Mouse (Mus musculus) embryonic facial prominence, embryonic 14.5 days (tissue): ENCODE measurements at regions not wholly inside any gene's neighbourhood (a gene's known extent, or its start where the extent isn't known, plus 50 kb on each side); places are given as distances from the start of the nearest gene placed in this dataset.
"Not testable (repeated sequence)": the region's sequence is repeated elsewhere in the genome, so short reads cannot be mapped to it uniquely, and the experiment has no call there.

ENCODE experiments used
- ATAC-seq: fragments of 200-750 bp; cut with Nextera tagmentation; 2 replicates; pipeline ENCODE4 v1.8.0; 2017; ENCODE audit warnings: low read depth, moderate number of reproducible peaks, moderate TSS enrichment
- DNase-seq: peaks from one replicate; pipeline ENCODE4 v3.0.0-alpha.2; 2015; ENCODE audit warnings: low spot score
- H3K27ac ChIP-seq: fragments of 300-500 bp; sonication (generic); replicated peaks from 2 replicates; pipeline ENCODE4 v1.5.1; 2014; ENCODE audit warnings: low read depth, mild to moderate bottlenecking, low read length, moderate library complexity
- H3K27me3 ChIP-seq: fragments of 300-500 bp; sonication (generic); replicated peaks from 2 replicates; pipeline ENCODE4 v1.6.1; 2014; ENCODE audit warnings: low read length; ENCODE audit not compliant: control insufficient read depth, insufficient read depth
- H3K36me3 ChIP-seq: fragments of 300-500 bp; sonication (generic); 2 replicates; pipeline ENCODE4 v1.6.1; 2014; ENCODE audit warnings: low read length, mixed read lengths; ENCODE audit not compliant: control insufficient read depth, insufficient read depth
- H3K4me1 ChIP-seq: fragments of 300-500 bp; sonication (generic); 2 replicates; pipeline ENCODE4 v1.6.1; 2014; ENCODE audit warnings: antibody characterized with exemption, low read length; ENCODE audit not compliant: control insufficient read depth, insufficient read depth
- H3K4me2 ChIP-seq: fragments of 300-500 bp; sonication (generic); 2 replicates; pipeline ENCODE4 v1.6.1; 2014; ENCODE audit warnings: low read depth, mild to moderate bottlenecking, low read length, moderate library complexity, mixed read lengths
- H3K4me3 ChIP-seq: fragments of 300-500 bp; sonication (generic); 2 replicates; pipeline ENCODE4 v1.5.1; 2014; ENCODE audit warnings: low read depth, mild to moderate bottlenecking, low read length
- H3K9ac ChIP-seq: fragments of 300-500 bp; sonication (generic); 2 replicates; pipeline ENCODE4 v1.6.1; 2014; ENCODE audit warnings: low read depth, mild to moderate bottlenecking, low read length, moderate library complexity, mixed read lengths
- H3K9me3 ChIP-seq: fragments of 300-500 bp; sonication (generic); 2 replicates; pipeline ENCODE4 v1.6.1; 2016; ENCODE audit warnings: low read length; ENCODE audit not compliant: control insufficient read depth
- WGBS: fragments of 180-500 bp; shearing (Covaris S2); extraction: QIAGEN DNeasy Blood & Tissue Kit; methylation state at CpG from one replicate; pipeline ENCODE4 v1.1.7; 2014; 5-methylcytosine and 5-hydroxymethylcytosine counted together

DNA sequence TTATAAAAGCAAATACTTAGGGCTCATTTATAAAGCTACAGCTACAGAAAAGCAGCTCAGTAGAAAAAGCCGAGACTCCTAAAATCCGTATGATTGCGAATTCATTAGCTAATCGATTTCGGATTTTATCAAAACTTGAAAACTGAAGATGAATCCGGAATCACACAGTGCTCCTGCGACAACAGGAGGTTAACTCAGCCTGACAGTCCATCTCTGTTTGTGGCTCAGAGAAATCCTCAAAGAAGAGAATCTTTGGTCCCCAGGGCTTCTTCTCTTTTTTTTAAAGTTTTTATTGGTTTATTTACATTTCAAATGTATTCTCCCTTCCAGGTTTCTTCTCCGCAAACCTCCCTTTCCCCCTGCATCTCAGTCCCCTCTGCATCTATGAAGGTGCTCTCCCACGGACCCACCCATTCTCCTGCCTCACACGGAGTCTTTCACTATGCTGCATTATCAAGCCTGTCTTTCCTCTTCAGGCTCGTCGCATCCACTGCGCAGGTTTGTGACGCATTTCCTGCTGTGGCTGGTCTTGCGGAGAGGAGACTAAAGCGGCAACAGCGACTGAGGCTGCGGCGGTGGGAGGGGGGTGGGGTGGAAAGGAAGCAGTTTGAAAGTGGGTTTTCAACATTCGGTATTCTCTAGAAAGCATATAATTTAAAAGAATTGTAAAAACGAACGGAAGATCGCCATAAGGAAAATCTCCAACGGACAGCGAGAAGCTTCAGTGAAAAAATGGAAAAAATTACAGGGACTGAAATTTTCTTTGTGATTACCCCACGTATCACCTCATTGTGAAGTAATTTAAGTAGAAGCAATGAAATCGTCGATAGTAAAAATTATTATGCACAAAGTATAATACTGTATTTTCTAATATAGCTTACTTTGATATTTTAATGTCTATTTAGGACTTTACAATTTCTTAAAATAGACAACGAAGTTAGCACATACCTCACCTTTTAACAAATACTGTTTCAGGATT, 482.5 kb upstream of the Snrpn start:
- H3K9ac ChIP-seq, H3K36me3 ChIP-seq, H3K9me3 ChIP-seq, H3K4me1 ChIP-seq, H3K27ac ChIP-seq, H3K27me3 ChIP-seq: not testable (repeated sequence)
- DNase-seq (peak; percentile 80), ATAC-seq (peak; percentile 83)
- Histone ChIP-seq H3K4me2 (peak overlapping the region; percentile 48), H3K4me3 (peak overlapping the region; percentile 32)
- 34% methylated on average over 29 of the region's 29 CpGs for WGBS

DNA sequence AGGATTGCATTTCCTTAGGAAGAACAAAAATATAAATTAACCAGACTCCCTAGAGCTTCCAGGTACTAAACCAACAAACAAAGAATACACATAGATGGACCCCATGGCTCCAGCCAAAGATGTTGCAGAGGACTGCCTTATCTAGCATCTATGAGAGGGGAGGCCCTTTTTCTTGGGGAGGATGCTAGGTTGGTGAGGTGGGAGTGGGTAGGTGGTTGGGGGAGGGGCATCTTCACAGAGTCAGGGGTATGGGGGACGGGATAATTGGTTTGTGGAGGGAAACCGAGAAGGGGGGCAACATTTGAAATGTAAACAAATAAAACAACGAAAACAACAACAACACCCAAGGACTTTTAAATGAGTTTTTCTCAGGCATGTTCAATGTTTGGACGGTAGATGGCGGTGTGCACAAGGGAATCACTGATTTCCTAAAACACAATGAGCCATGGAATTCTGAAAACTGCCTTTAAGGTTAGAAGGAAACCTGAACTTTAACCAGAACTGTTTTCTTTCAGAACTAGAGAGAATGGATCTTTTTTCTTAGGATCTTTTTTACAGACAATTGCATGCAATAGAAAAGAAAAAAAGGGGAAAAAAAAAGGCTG, 477.2 kb upstream of the Snrpn start:
- not testable (repeated sequence) for DNase-seq, H3K27ac ChIP-seq, H3K9ac ChIP-seq, H3K27me3 ChIP-seq, H3K4me1 ChIP-seq, ATAC-seq, H3K36me3 ChIP-seq, H3K4me3 ChIP-seq, H3K9me3 ChIP-seq, H3K4me2 ChIP-seq
- 8% methylated on average over 5 of the region's 5 CpGs for WGBS
